Mouse (Mus musculus) urinary bladder, postnatal 14 days (tissue): ENCODE measurements around the gene Ccdc88c.

ENCODE experiments used
- DNase-seq: peaks from one replicate; pipeline ENCODE4 v3.0.0; 2021; ENCODE audit warnings: low spot score

The Ccdc88c gene

GRCm38 (mm10) chr12:100877936-100878335 is 150.9 kb downstream of the Ccdc88c start:
- DNase-seq, result no peak

GRCm38 (mm10) chr12:100875960-100876359 is 152.9 kb downstream of the Ccdc88c start:
- no peak for DNase-seq

GRCm38 (mm10) chr12:100875553-100875952 is 153.3 kb downstream of the Ccdc88c start:
- no peak for DNase-seq

GRCm38 (mm10) chr12:100873612-100874011 is 155.2 kb downstream of the Ccdc88c start:
- no peak for DNase-seq

GRCm38 (mm10) chr12:100871841-100872240 is 157.0 kb downstream of the Ccdc88c start:
- no peak for DNase-seq

GRCm38 (mm10) chr12:100871234-100871633 is 157.6 kb downstream of the Ccdc88c start:
- no peak for DNase-seq

- DNase-seq, result no peak
Observed at GRCm38 (mm10) chr12:100868049-100868622, 160.7 kb downstream of the Ccdc88c start.

- no peak for DNase-seq
Observed at GRCm38 (mm10) chr12:100867097-100867496, 161.8 kb downstream of the Ccdc88c start.

GRCm38 (mm10) chr12:100865509-100866078 is 163.3 kb downstream of the Ccdc88c start:
- DNase-seq, result no peak

GRCm38 (mm10) chr12:100865072-100865471 is 163.8 kb downstream of the Ccdc88c start:
- no peak for DNase-seq

GRCm38 (mm10) chr12:100862856-100863446 is 165.9 kb downstream of the Ccdc88c start:
- no peak for DNase-seq

- DNase-seq, result no peak
Observed at GRCm38 (mm10) chr12:100862272-100862671, 166.6 kb downstream of the Ccdc88c start.
